Mouse (Mus musculus): Measurements from ENCODE around the gene Ap3m1. TPM values are rescaled to one million over a fixed set of nuclear protein-coding genes. Genes with fewer than 3 reads are reported as not detected.

Ap3m1 gene
- total RNA-seq, 1 experiment = 48.5 TPM

GRCm38 (mm10) chr14:21082823-21083222 is 30.5 kb upstream of the Ap3m1 start:
- no peak overlapping the region for H3K4me3 ChIP-seq (ENCODE audit: insufficient read depth in 1 of 2, low read depth in 1 of 2, low read length in 2 of 2, poor library complexity in 1 of 2, severe bottlenecking in 1 of 2)
- in situ Hi-C loops (cut with MboI; ENCODE audit: low sequenced_read_pairs in 2 of 2, unreplicated experiment in 2 of 2) = loop anchor here in 1 of 2 experiments (10.0 kb wide), 1 partner anchor 62 kb away; no protein-coding TSS in a partner anchor
- no peak overlapping the region for H3K27ac ChIP-seq (ENCODE audit: insufficient read depth, low read depth, low read length, poor library complexity, severe bottlenecking)
- peaks cover 4 to 5% of the 10 kb centered on the region in 2 experiments for H3K4me1 ChIP-seq (ENCODE audit: control insufficient read depth in 2 of 2, insufficient read depth in 2 of 2, low read length in 2 of 2, poor library complexity in 1 of 2)
- no peak for DNase-seq (ENCODE audit: low read depth, low spot score)
- H3K9ac ChIP-seq (ENCODE audit: insufficient read depth, low read depth, low read length, poor library complexity, severe bottlenecking) = no peak overlapping the region
- no peaks in the 10 kb centered on the region for H3K36me3 ChIP-seq (ENCODE audit: control insufficient read depth, insufficient read depth, low read length, poor library complexity, severe bottlenecking)
- H3K9me3 ChIP-seq (ENCODE audit: control insufficient read depth, insufficient read depth, low read depth, low read length) = no peaks in the 10 kb centered on the region
- TF ChIP-seq ZC3H11A (IDR thresholded peaks at IDR 0.05; ENCODE audit: borderline replicate concordance, low read depth, low read length) = no peak
- TF ChIP-seq CHD2 (IDR thresholded peaks at IDR 0.05; ENCODE audit: low read depth, low read length) = no peak
- TF ChIP-seq ZNF384 (IDR thresholded peaks at IDR 0.05; ENCODE audit: low read depth, low read length) = no peak
- no peak for TF ChIP-seq HCFC1 (IDR thresholded peaks at IDR 0.05; ENCODE audit: borderline replicate concordance, insufficient read depth, low read length)
- TF ChIP-seq MAFK (IDR thresholded peaks at IDR 0.05; ENCODE audit: insufficient read depth, low read depth, low read length) = no peak

GRCm38 (mm10) chr14:21078511-21078910 is 26.2 kb upstream of the Ap3m1 start:
- DNase-seq (ENCODE audit: low read depth, low spot score) = no peak
- no peaks in the 10 kb centered on the region for H3K9me3 ChIP-seq (ENCODE audit: control insufficient read depth, insufficient read depth, low read depth, low read length)
- no peak overlapping the region for H3K27ac ChIP-seq (ENCODE audit: insufficient read depth, low read depth, low read length, poor library complexity, severe bottlenecking)
- H3K4me1 ChIP-seq (ENCODE audit: control insufficient read depth in 2 of 2, insufficient read depth in 2 of 2, low read length in 2 of 2, poor library complexity in 1 of 2) = peaks cover 0 to 4% of the 10 kb centered on the region in 2 experiments; a peak in 1 of 4 replicates
- no peak overlapping the region for H3K4me3 ChIP-seq (ENCODE audit: insufficient read depth in 1 of 2, low read depth in 1 of 2, low read length in 2 of 2, poor library complexity in 1 of 2, severe bottlenecking in 1 of 2)
- no peak for TF ChIP-seq HCFC1 (IDR thresholded peaks at IDR 0.05; ENCODE audit: borderline replicate concordance, insufficient read depth, low read length)
- TF ChIP-seq ZC3H11A (IDR thresholded peaks at IDR 0.05; ENCODE audit: borderline replicate concordance, low read depth, low read length) = no peak
- no peak for TF ChIP-seq MAFK (IDR thresholded peaks at IDR 0.05; ENCODE audit: insufficient read depth, low read depth, low read length)
- TF ChIP-seq ZNF384 (IDR thresholded peaks at IDR 0.05; ENCODE audit: low read depth, low read length) = no peak
- no peak for TF ChIP-seq CHD2 (IDR thresholded peaks at IDR 0.05; ENCODE audit: low read depth, low read length)
- H3K36me3 ChIP-seq (ENCODE audit: control insufficient read depth, insufficient read depth, low read length, poor library complexity, severe bottlenecking) = no peaks in the 10 kb centered on the region
- in situ Hi-C loops (cut with MboI; ENCODE audit: low sequenced_read_pairs in 2 of 2, unreplicated experiment in 2 of 2) = no loop called here
- H3K9ac ChIP-seq (ENCODE audit: insufficient read depth, low read depth, low read length, poor library complexity, severe bottlenecking) = no peak overlapping the region

GRCm38 (mm10) chr14:21077939-21078338 is 25.6 kb upstream of the Ap3m1 start:
- DNase-seq (ENCODE audit: low read depth, low spot score) = no peak
- in situ Hi-C loops (cut with MboI; ENCODE audit: low sequenced_read_pairs in 2 of 2, unreplicated experiment in 2 of 2) = no loop called here
- peaks cover 0 to 4% of the 10 kb centered on the region in 2 experiments; a peak in 1 of 4 replicates for H3K4me1 ChIP-seq (ENCODE audit: control insufficient read depth in 2 of 2, insufficient read depth in 2 of 2, low read length in 2 of 2, poor library complexity in 1 of 2)
- no peak overlapping the region for H3K9ac ChIP-seq (ENCODE audit: insufficient read depth, low read depth, low read length, poor library complexity, severe bottlenecking)
- TF ChIP-seq HCFC1 (IDR thresholded peaks at IDR 0.05; ENCODE audit: borderline replicate concordance, insufficient read depth, low read length) (no peak), ZC3H11A (IDR thresholded peaks at IDR 0.05; ENCODE audit: borderline replicate concordance, low read depth, low read length) (no peak)
- no peak overlapping the region for H3K4me3 ChIP-seq (ENCODE audit: insufficient read depth in 1 of 2, low read depth in 1 of 2, low read length in 2 of 2, poor library complexity in 1 of 2, severe bottlenecking in 1 of 2)
- H3K9me3 ChIP-seq (ENCODE audit: control insufficient read depth, insufficient read depth, low read depth, low read length) = no peaks in the 10 kb centered on the region
- H3K36me3 ChIP-seq (ENCODE audit: control insufficient read depth, insufficient read depth, low read length, poor library complexity, severe bottlenecking) = no peaks in the 10 kb centered on the region
- H3K27ac ChIP-seq (ENCODE audit: insufficient read depth, low read depth, low read length, poor library complexity, severe bottlenecking) = no peak overlapping the region

GRCm38 (mm10) chr14:21076501-21077194 is 24.3 kb upstream of the Ap3m1 start:
- TF ChIP-seq MAFK (IDR thresholded peaks at IDR 0.05; ENCODE audit: insufficient read depth, low read depth, low read length) (no peak), ZNF384 (IDR thresholded peaks at IDR 0.05; ENCODE audit: low read depth, low read length) (peak; percentile 78; the same call in 1 of the 2 replicates), HCFC1 (IDR thresholded peaks at IDR 0.05; ENCODE audit: borderline replicate concordance, insufficient read depth, low read length) (no peak)
- Histone ChIP-seq H3K9me3 (ENCODE audit: control insufficient read depth, insufficient read depth, low read depth, low read length) (no peaks in the 10 kb centered on the region), H3K4me3 (ENCODE audit: insufficient read depth in 1 of 2, low read depth in 1 of 2, low read length in 2 of 2, poor library complexity in 1 of 2, severe bottlenecking in 1 of 2) (peak overlapping the region; percentile 88 to 92), H3K9ac (ENCODE audit: insufficient read depth, low read depth, low read length, poor library complexity, severe bottlenecking) (peak overlapping the region; percentile 85), H3K27ac (ENCODE audit: insufficient read depth, low read depth, low read length, poor library complexity, severe bottlenecking) (no peak overlapping the region), H3K4me1 (ENCODE audit: control insufficient read depth in 2 of 2, insufficient read depth in 2 of 2, low read length in 2 of 2, poor library complexity in 1 of 2) (peaks cover 0 to 4% of the 10 kb centered on the region in 2 experiments; a peak in 1 of 4 replicates), H3K36me3 (ENCODE audit: control insufficient read depth, insufficient read depth, low read length, poor library complexity, severe bottlenecking) (no peaks in the 10 kb centered on the region)
- no peak for DNase-seq (ENCODE audit: low read depth, low spot score)
- in situ Hi-C loops (cut with MboI; ENCODE audit: low sequenced_read_pairs in 2 of 2, unreplicated experiment in 2 of 2) = no loop called here
